8 mouse cellular contexts compared by ENCODE assay signal in genomic region chr2:147808036-147808675, GRCm38 (mm10).
A peak's percentile ranks its signal among the peaks of the same experiment; 100 is the strongest.
DNase-seq lines count a peak whose midpoint lies in the region; ATAC-seq and TF ChIP-seq lines count a peak whose summit lies in the region.

No protein-coding gene starts in this region.

- no peak overlapping the region for H3K4me3 ChIP-seq in intestine, embryonic 14.5 days (ENCODE audit: low read depth, low read length)
- no peak overlapping the region for H3K4me3 ChIP-seq in intestine, embryonic 15.5 days (replicated peaks)
- no peak overlapping the region for H3K4me3 ChIP-seq in MEL (ENCODE audit: control insufficient read depth in 1 of 2, insufficient read depth in 1 of 2, low read depth in 2 of 2, low read length in 2 of 2)
- no peak overlapping the region for H3K4me3 ChIP-seq in neural tube, embryonic 11.5 days (ENCODE audit: low read depth, low read length)

- no peaks in the 10 kb centered on the region for H3K4me1 ChIP-seq in intestine, embryonic 14.5 days (replicated peaks; ENCODE audit: control insufficient read depth, insufficient read depth, low read length)
- H3K4me1 ChIP-seq in intestine, embryonic 15.5 days (replicated peaks) = no peaks in the 10 kb centered on the region
- H3K4me1 ChIP-seq in MEL (ENCODE audit: control insufficient read depth in 1 of 2, insufficient read depth in 2 of 2, low read length in 2 of 2) = no peaks in the 10 kb centered on the region
- H3K4me1 ChIP-seq in neural tube, embryonic 11.5 days (ENCODE audit: control insufficient read depth, insufficient read depth, low read length) = no peaks in the 10 kb centered on the region

- ATAC-seq in intestine, embryonic 14.5 days (replicated peaks; ENCODE audit: low FRiP score, low TSS enrichment, low read depth) = no peak
- ATAC-seq in intestine, embryonic 15.5 days = no peak
- ATAC-seq in hematopoietic stem cell, adult 5-6 weeks (replicated peaks in 1 of 2; ENCODE audit: insufficient read depth in 1 of 2, low FRiP score in 2 of 2, low TSS enrichment in 1 of 2, low read depth in 1 of 2, poor library complexity in 2 of 2, severe bottlenecking in 2 of 2) = peak; percentile 67 to 70
- no peak for ATAC-seq in neural tube, embryonic 11.5 days (ENCODE audit: insufficient read depth, low FRiP score, low TSS enrichment)

- no peak overlapping the region for H3K27ac ChIP-seq in intestine, embryonic 14.5 days (ENCODE audit: low read depth)
- H3K27ac ChIP-seq in intestine, embryonic 15.5 days = no peak overlapping the region
- H3K27ac ChIP-seq in MEL (ENCODE audit: control insufficient read depth, low read depth, low read length) = no peak overlapping the region
- no peak overlapping the region for H3K27ac ChIP-seq in neural tube, embryonic 11.5 days (ENCODE audit: low read depth, low read length)

- TF ChIP-seq CTCF in MEL (IDR thresholded peaks at IDR 0.05 in 2 of 3, conservative IDR thresholded peaks at IDR 0.05 in 1 of 3; ENCODE audit: control insufficient read depth in 1 of 3, insufficient read depth in 1 of 3, low read depth in 2 of 3, low read length in 3 of 3, poor library complexity in 1 of 3, severe bottlenecking in 1 of 3) = peak in 2 of 3 experiments; percentile 11 to 27; a peak in 3 of 6 replicates

- DNase-seq in intestine, embryonic 14.5 days (ENCODE audit: low spot score) = peak; percentile 64
- DNase-seq in MEL (ENCODE audit: low read depth, low spot score) = peak; percentile 5
- DNase-seq in cerebellum, adult 9-11 months = peak; percentile 2
- DNase-seq in left cerebral cortex, postnatal 10 days (ENCODE audit: extremely low spot score in 1 of 2, low spot score in 2 of 2) = peak; percentile 21 to 48
- DNase-seq in neural tube, embryonic 11.5 days (ENCODE audit: low spot score) = peak; percentile 52
- no peak for DNase-seq in MN1 (ENCODE audit: low spot score)

- TF ChIP-seq EP300 in MEL (IDR thresholded peaks at IDR 0.05; ENCODE audit: low read depth in 1 of 2, low read length in 2 of 2) = no peak

- peak; percentile 26 for TF ChIP-seq RAD21 in MEL (IDR thresholded peaks at IDR 0.05; ENCODE audit: low read depth, low read length)

- TF ChIP-seq POLR2A in MEL (IDR thresholded peaks at IDR 0.05; ENCODE audit: control insufficient read depth in 1 of 2, insufficient read depth in 1 of 2, low read depth in 1 of 2, low read length in 2 of 2, poor library complexity in 1 of 2) = no peak

- no peaks in the 10 kb centered on the region for H3K9me3 ChIP-seq in intestine, embryonic 14.5 days (ENCODE audit: control insufficient read depth, low read length)
- H3K9me3 ChIP-seq in intestine, embryonic 15.5 days = no peaks in the 10 kb centered on the region
- H3K9me3 ChIP-seq in MEL (replicated peaks; ENCODE audit: insufficient read depth, low read length) = no peaks in the 10 kb centered on the region
- H3K9me3 ChIP-seq in neural tube, embryonic 11.5 days (ENCODE audit: control insufficient read depth, low read length) = no peaks in the 10 kb centered on the region

- intact Hi-C loops in left cerebral cortex, postnatal 10 days (cut with DNase I) = loop anchor here (2.0 to 10.0 kb wide), 2 partner anchors 237 to 305 kb away; partner anchors contain the start of gene Foxa2

- WGBS in intestine, embryonic 14.5 days = 48% methylated on average over 5 of the region's 5 CpGs
- WGBS in intestine, embryonic 15.5 days = 43% methylated on average over 5 of the region's 5 CpGs
- WGBS in neural tube, embryonic 11.5 days = 51% methylated on average over 5 of the region's 5 CpGs

- no peak overlapping the region for H3K4me2 ChIP-seq in intestine, embryonic 14.5 days (ENCODE audit: low read length)
- H3K4me2 ChIP-seq in intestine, embryonic 15.5 days (replicated peaks) = no peak overlapping the region
- H3K4me2 ChIP-seq in neural tube, embryonic 11.5 days (ENCODE audit: low read depth) = no peak overlapping the region

- no peaks in the 10 kb centered on the region for H3K36me3 ChIP-seq in intestine, embryonic 14.5 days (ENCODE audit: control insufficient read depth, insufficient read depth, low read length)
- H3K36me3 ChIP-seq in intestine, embryonic 15.5 days = no peaks in the 10 kb centered on the region
- H3K36me3 ChIP-seq in MEL (ENCODE audit: control insufficient read depth in 1 of 2, insufficient read depth in 2 of 2, low read length in 2 of 2) = no peaks in the 10 kb centered on the region
- H3K36me3 ChIP-seq in neural tube, embryonic 11.5 days (ENCODE audit: control insufficient read depth, insufficient read depth, low read length) = no peaks in the 10 kb centered on the region

- no peaks in the 10 kb centered on the region for H3K27me3 ChIP-seq in intestine, embryonic 14.5 days (replicated peaks; ENCODE audit: control insufficient read depth, insufficient read depth, low read length)
- no peaks in the 10 kb centered on the region; the same call in 1 of the 2 replicates for H3K27me3 ChIP-seq in intestine, embryonic 15.5 days (replicated peaks)
- H3K27me3 ChIP-seq in MEL (ENCODE audit: control insufficient read depth in 1 of 2, insufficient read depth in 2 of 2, low read length in 2 of 2) = no peaks in the 10 kb centered on the region
- no peaks in the 10 kb centered on the region for H3K27me3 ChIP-seq in neural tube, embryonic 11.5 days (ENCODE audit: control insufficient read depth, insufficient read depth, low read length)

- no peak overlapping the region for H3K9ac ChIP-seq in intestine, embryonic 14.5 days (ENCODE audit: low read length)
- no peak overlapping the region for H3K9ac ChIP-seq in intestine, embryonic 15.5 days
- H3K9ac ChIP-seq in MEL (ENCODE audit: control insufficient read depth, low read depth, low read length, poor library complexity, severe bottlenecking) = no peak overlapping the region
- no peak overlapping the region for H3K9ac ChIP-seq in neural tube, embryonic 11.5 days (ENCODE audit: low read length)

- H3K79me2 ChIP-seq in MEL (ENCODE audit: control insufficient read depth, insufficient read depth, low read length, poor library complexity) = no peaks in the 10 kb centered on the region

TF ChIP-seq in MEL, 35 proteins besides CTCF, POLR2A, EP300 and RAD21:
- TF ChIP-seq GATA1 (IDR thresholded peaks at IDR 0.05; ENCODE audit: low read depth, low read length) (no peak), SMC3 (IDR thresholded peaks at IDR 0.05; ENCODE audit: low read depth, low read length) (0 out of 2 replicates have a peak, but pooled peaks have one; percentile 19)
TF ChIP-seq in MEL: peak in this region for 1.

Comparison
In these comparisons a context has a peak if more than half of its experiments do, and no peak if none do; other contexts are left out.
1. ATAC-seq: peak in hematopoietic stem cell, adult 5-6 weeks (2 of 2); none in intestine, embryonic 14.5 days (single experiment), intestine, embryonic 15.5 days (single experiment) and neural tube, embryonic 11.5 days (single experiment).